Mouse (Mus musculus) stomach, postnatal 0 days (tissue): ENCODE measurements around the gene Aspg. TPM values are rescaled to one million over a fixed set of nuclear protein-coding genes. Genes with fewer than 3 reads are reported as not detected.

Experiments
- ATAC-seq: fragments of 200-750 bp; cut with Nextera tagmentation; 2 replicates; pipeline ENCODE4 v1.8.0; 2017; ENCODE audit not compliant: low FRiP score, low TSS enrichment
- DNase-seq: peaks from one replicate; pipeline ENCODE4 v3.0.0-alpha.2; 2016; ENCODE audit warnings: low spot score
- H3K27ac ChIP-seq: fragments of 300-500 bp; sonication (generic); replicated peaks from 2 replicates; pipeline ENCODE4 v1.5.1; 2014; ENCODE audit warnings: mild to moderate bottlenecking, control low read depth
- H3K27me3 ChIP-seq: fragments of 300-500 bp; sonication (generic); 2 replicates; pipeline ENCODE4 v1.6.1; 2014; ENCODE audit warnings: low read length; ENCODE audit not compliant: control insufficient read depth, insufficient read depth
- H3K36me3 ChIP-seq: fragments of 300-500 bp; sonication (generic); 2 replicates; pipeline ENCODE4 v1.6.1; 2014; ENCODE audit warnings: low read length, mixed read lengths; ENCODE audit not compliant: control insufficient read depth, insufficient read depth
- H3K4me1 ChIP-seq: fragments of 300-500 bp; sonication (generic); replicated peaks from 2 replicates; pipeline ENCODE4 v1.6.1; 2014; ENCODE audit warnings: antibody characterized with exemption; ENCODE audit not compliant: control insufficient read depth, insufficient read depth
- H3K4me2 ChIP-seq: fragments of 300-500 bp; sonication (generic); replicated peaks from 2 replicates; pipeline ENCODE4 v1.6.1; 2014; ENCODE audit warnings: low read depth, mild to moderate bottlenecking, control low read depth, moderate library complexity
- H3K4me3 ChIP-seq: fragments of 300-500 bp; sonication (generic); 2 replicates; pipeline ENCODE4 v1.5.1; 2014; ENCODE audit warnings: low read depth, low read length, control low read depth
- H3K9ac ChIP-seq: fragments of 300-500 bp; sonication (generic); 2 replicates; pipeline ENCODE4 v1.6.1; 2014; ENCODE audit warnings: mild to moderate bottlenecking, low read length, control low read depth, mixed read lengths
- H3K9me3 ChIP-seq: fragments of 300-500 bp; sonication (generic); 2 replicates; pipeline ENCODE4 v1.6.1; 2016; ENCODE audit warnings: low read length; ENCODE audit not compliant: control insufficient read depth
- CTCF ChIP-seq: IDR thresholded peaks from 2 replicates; pipeline ENCODE4 v1.5.1; 2016; ENCODE audit warnings: antibody characterized with exemption, low read depth, mild to moderate bottlenecking, moderate library complexity
- EP300 ChIP-seq: optimal IDR thresholded peaks from 2 replicates; pipeline ENCODE3; 2016; ENCODE audit warnings: antibody characterized with exemption
- WGBS: fragments of 180-500 bp; shearing (Covaris S2); extraction: QIAGEN DNeasy Blood & Tissue Kit; methylation state at CpG from one replicate; pipeline ENCODE4 v1.1.7; 2014; 5-methylcytosine and 5-hydroxymethylcytosine counted together
- polyA plus RNA-seq: library from polyadenylated mRNA; unstranded; fragments of >200 nt; fragmentation: Nextera tagmentation; extraction: Ambion mirVana; gene quantifications from 2 replicates; pipeline ENCODE4 v1.2.1, GENCODE M21; 2015

Gene Aspg
- polyA plus RNA-seq, 1 experiment from 2014 or later, result 6.0 TPM

- ATAC-seq (no peak), DNase-seq (no peak)
- Histone ChIP-seq H3K4me1 (no peaks in the 10 kb centered on the region; the same call in 1 of the 2 replicates), H3K4me2 (peak overlapping the region; percentile 75), H3K27ac (no peak overlapping the region), H3K9ac (peak overlapping the region; percentile 63; the same call in 1 of the 2 replicates), H3K27me3 (peaks cover 13% of the 10 kb centered on the region), H3K9me3 (no peaks in the 10 kb centered on the region), H3K36me3 (no peaks in the 10 kb centered on the region), H3K4me3 (peak overlapping the region; percentile 43)
- 50% methylated on average over 5 of the region's 5 CpGs for WGBS
- TF ChIP-seq EP300 (no peak), CTCF (no peak)
These were observed 40.9 kb downstream of the Aspg start for GRCm38 (mm10) chr12:112147365-112147764.

GRCm38 (mm10) chr12:112150011-112150410 lies 43.5 kb downstream of the Aspg start:
- ATAC-seq (no peak), DNase-seq (no peak)
- Histone ChIP-seq H3K36me3 (no peaks in the 10 kb centered on the region), H3K27me3 (peaks cover under 1% of the 10 kb centered on the region; the same call in 1 of the 2 replicates), H3K27ac (no peak overlapping the region), H3K4me3 (no peak overlapping the region), H3K9me3 (no peaks in the 10 kb centered on the region), H3K4me1 (no peaks in the 10 kb centered on the region; the same call in 1 of the 2 replicates), H3K9ac (no peak overlapping the region), H3K4me2 (no peak overlapping the region)
- TF ChIP-seq EP300, result no peak
- no peak for TF ChIP-seq CTCF
- WGBS, result 48% methylated on average over 7 of the region's 7 CpGs

- peak overlapping the region; percentile 45; the same call in 1 of the 2 replicates for H3K27ac ChIP-seq
These were observed 44.9 kb downstream of the Aspg start for GRCm38 (mm10) chr12:112151244-112151979.

GRCm38 (mm10) chr12:112151980-112152362 lies 45.5 kb downstream of the Aspg start:
- ATAC-seq, result no peak

More at GRCm38 (mm10) chr12:112151244-112151979, 44.9 kb downstream of the Aspg start:
- no peaks in the 10 kb centered on the region for H3K9me3 ChIP-seq
- no peaks in the 10 kb centered on the region for H3K36me3 ChIP-seq
- WGBS, result 51% methylated on average over 12 of the region's 12 CpGs
- no peak overlapping the region for H3K4me2 ChIP-seq
- no peak overlapping the region for H3K9ac ChIP-seq
- H3K4me3 ChIP-seq, result no peak overlapping the region
- DNase-seq, result no peak
- no peaks in the 10 kb centered on the region for H3K4me1 ChIP-seq
- no peak; the same call in 1 of the 2 replicates for ATAC-seq
- H3K27me3 ChIP-seq, result no peaks in the 10 kb centered on the region
- TF ChIP-seq EP300, result no peak
- TF ChIP-seq CTCF, result no peak

GRCm38 (mm10) chr12:112153597-112153996 lies 47.1 kb downstream of the Aspg start:
- Histone ChIP-seq H3K27ac (0 out of 2 replicates have a peak overlapping the region, but pooled peaks have one; percentile 13), H3K9ac (no peak overlapping the region), H3K4me1 (no peaks in the 10 kb centered on the region), H3K36me3 (no peaks in the 10 kb centered on the region), H3K4me2 (no peak overlapping the region), H3K9me3 (no peaks in the 10 kb centered on the region), H3K4me3 (no peak overlapping the region), H3K27me3 (no peaks in the 10 kb centered on the region)
- 75% methylated on average over 12 of the region's 12 CpGs for WGBS
- DNase-seq, result no peak
- TF ChIP-seq EP300, result no peak
- TF ChIP-seq CTCF, result no peak
- ATAC-seq, result no peak

More at GRCm38 (mm10) chr12:112151980-112152362, 45.5 kb downstream of the Aspg start:
- H3K4me2 ChIP-seq, result no peak overlapping the region
- H3K4me1 ChIP-seq, result no peaks in the 10 kb centered on the region
- H3K9ac ChIP-seq, result no peak overlapping the region
- TF ChIP-seq EP300 (no peak), CTCF (no peak)
- H3K9me3 ChIP-seq, result no peaks in the 10 kb centered on the region
- no peaks in the 10 kb centered on the region for H3K36me3 ChIP-seq
- no peak for DNase-seq
- H3K27me3 ChIP-seq, result no peaks in the 10 kb centered on the region
- no peak overlapping the region for H3K27ac ChIP-seq
- no peak overlapping the region for H3K4me3 ChIP-seq
- WGBS, result 62% methylated on average over 6 of the region's 6 CpGs

GRCm38 (mm10) chr12:112154476-112154875 lies 48.0 kb downstream of the Aspg start:
- no peak overlapping the region for H3K27ac ChIP-seq
- no peaks in the 10 kb centered on the region for H3K36me3 ChIP-seq
- H3K9ac ChIP-seq, result no peak overlapping the region
- no peaks in the 10 kb centered on the region for H3K4me1 ChIP-seq
- H3K27me3 ChIP-seq, result no peaks in the 10 kb centered on the region
- DNase-seq (no peak), ATAC-seq (no peak)
- 56% methylated on average over 4 of the region's 5 CpGs for WGBS
- H3K4me3 ChIP-seq, result no peak overlapping the region
- no peaks in the 10 kb centered on the region for H3K9me3 ChIP-seq
- no peak for TF ChIP-seq EP300
- TF ChIP-seq CTCF, result no peak
- no peak overlapping the region for H3K4me2 ChIP-seq
